Mouse (Mus musculus) intestine, embryonic 16.5 days (tissue): ENCODE results near the gene Scgb1c1. TPM values are rescaled to one million over a fixed set of nuclear protein-coding genes. Genes with fewer than 3 reads are reported as not detected.

Source experiments
- ATAC-seq: fragments of 200-750 bp; cut with Nextera tagmentation; 2 replicates; pipeline ENCODE4 v1.8.0; 2017; ENCODE audit warnings: moderate TSS enrichment, moderate library complexity
- H3K27ac ChIP-seq: fragments of 300-500 bp; sonication (generic); 2 replicates; pipeline ENCODE4 v1.5.1; 2014; ENCODE audit warnings: mild to moderate bottlenecking, low read length
- H3K27me3 ChIP-seq: fragments of 300-500 bp; sonication (generic); replicated peaks from 2 replicates; pipeline ENCODE4 v1.6.1; 2014; ENCODE audit warnings: low read length, control low read depth, mixed read lengths; ENCODE audit not compliant: control insufficient read depth, insufficient read depth
- H3K36me3 ChIP-seq: fragments of 300-500 bp; sonication (generic); 2 replicates; pipeline ENCODE4 v1.6.1; 2014; ENCODE audit warnings: low read length, control low read depth; ENCODE audit not compliant: control insufficient read depth, insufficient read depth
- H3K4me1 ChIP-seq: fragments of 300-500 bp; sonication (generic); 2 replicates; pipeline ENCODE4 v1.6.1; 2014; ENCODE audit warnings: low read length, control low read depth, mixed read lengths; ENCODE audit not compliant: control insufficient read depth, insufficient read depth
- H3K4me2 ChIP-seq: fragments of 300-500 bp; sonication (generic); 2 replicates; pipeline ENCODE4 v1.6.1; 2014; ENCODE audit warnings: low read depth, low read length, control low read depth
- H3K4me3 ChIP-seq: fragments of 300-500 bp; sonication (generic); 2 replicates; pipeline ENCODE4 v1.5.1; 2014; ENCODE audit warnings: mild to moderate bottlenecking, low read length
- H3K9ac ChIP-seq: fragments of 300-500 bp; sonication (generic); 2 replicates; pipeline ENCODE4 v1.6.1; 2014; ENCODE audit warnings: low read depth, low read length
- H3K9me3 ChIP-seq: fragments of 300-500 bp; sonication (generic); 2 replicates; pipeline ENCODE4 v1.6.1; 2016; ENCODE audit warnings: low read length, control low read depth; ENCODE audit not compliant: control insufficient read depth
- WGBS: fragments of 180-500 bp; shearing (Covaris S2); extraction: QIAGEN DNeasy Blood & Tissue Kit; methylation state at CpG from one replicate; pipeline ENCODE4 v1.1.7; 2014; 5-methylcytosine and 5-hydroxymethylcytosine counted together
- polyA plus RNA-seq: library from polyadenylated mRNA; unstranded; fragments of >200 nt; fragmentation: Nextera tagmentation; extraction: Ambion mirVana; gene quantifications from 2 replicates; pipeline ENCODE4 v1.2.1, GENCODE M21; 2015

Scgb1c1 gene
- polyA plus RNA-seq, 1 experiment from 2014 or later, result not detected

DNA sequence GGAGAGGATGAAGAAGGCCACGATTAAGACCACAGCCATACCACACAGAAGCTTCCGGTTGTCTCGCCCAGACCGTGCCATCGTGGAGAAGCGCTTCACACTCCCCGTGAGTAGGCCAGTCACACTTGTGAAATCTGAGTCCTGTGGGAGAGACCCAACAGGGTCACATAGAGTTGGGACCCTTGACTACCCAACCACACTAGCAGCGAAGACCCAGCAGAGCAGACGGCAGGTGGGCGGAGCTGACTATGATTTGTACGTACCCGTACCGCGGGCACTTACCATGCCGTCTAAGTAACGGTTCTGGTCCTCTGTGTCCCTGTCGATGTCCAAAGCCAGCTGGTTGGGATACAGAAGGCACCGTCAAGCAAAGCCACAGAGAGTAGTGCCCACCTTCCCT lies 9.1 kb downstream of the Scgb1c1 start:
- ATAC-seq, result no peak
- H3K4me2 ChIP-seq, result no peak overlapping the region
- H3K4me3 ChIP-seq, result no peak overlapping the region
- H3K4me1 ChIP-seq, result peaks cover 19% of the 10 kb centered on the region
- no peak overlapping the region for H3K9ac ChIP-seq
- H3K9me3 ChIP-seq, result no peaks in the 10 kb centered on the region
- H3K27me3 ChIP-seq, result no peaks in the 10 kb centered on the region
- no peak overlapping the region for H3K27ac ChIP-seq
- 94% methylated on average over 18 of the region's 18 CpGs for WGBS
- peaks cover 11% of the 10 kb centered on the region; the same call in 1 of the 2 replicates for H3K36me3 ChIP-seq

DNA sequence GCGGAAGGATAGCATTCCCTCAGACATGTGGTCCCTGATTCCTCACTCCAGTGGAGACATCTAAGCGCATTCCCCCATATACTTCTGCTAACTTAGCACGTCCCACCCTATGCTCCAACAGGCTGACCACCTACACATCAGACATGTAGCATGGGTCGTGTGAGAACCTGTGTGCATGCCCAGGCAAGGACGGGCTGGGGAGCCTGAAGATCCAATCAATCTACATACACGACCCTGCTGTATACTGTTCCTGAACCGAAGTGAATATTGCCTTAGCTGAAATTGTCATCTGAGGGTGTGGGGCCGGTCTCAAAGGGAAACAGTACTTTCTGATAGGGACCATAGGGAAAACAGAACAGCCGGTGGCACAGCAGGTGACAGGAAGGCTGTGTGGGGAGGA lies 9.8 kb downstream of the Scgb1c1 start:
- Histone ChIP-seq H3K36me3 (peaks cover 11% of the 10 kb centered on the region; the same call in 1 of the 2 replicates), H3K9me3 (no peaks in the 10 kb centered on the region), H3K9ac (peak overlapping the region; percentile 90), H3K4me1 (peaks cover 19% of the 10 kb centered on the region), H3K27ac (no peak overlapping the region), H3K4me2 (peak overlapping the region; percentile 91), H3K27me3 (no peaks in the 10 kb centered on the region), H3K4me3 (peak overlapping the region; percentile 87)
- ATAC-seq, result no peak
- 65% methylated on average over 9 of the region's 9 CpGs for WGBS

DNA sequence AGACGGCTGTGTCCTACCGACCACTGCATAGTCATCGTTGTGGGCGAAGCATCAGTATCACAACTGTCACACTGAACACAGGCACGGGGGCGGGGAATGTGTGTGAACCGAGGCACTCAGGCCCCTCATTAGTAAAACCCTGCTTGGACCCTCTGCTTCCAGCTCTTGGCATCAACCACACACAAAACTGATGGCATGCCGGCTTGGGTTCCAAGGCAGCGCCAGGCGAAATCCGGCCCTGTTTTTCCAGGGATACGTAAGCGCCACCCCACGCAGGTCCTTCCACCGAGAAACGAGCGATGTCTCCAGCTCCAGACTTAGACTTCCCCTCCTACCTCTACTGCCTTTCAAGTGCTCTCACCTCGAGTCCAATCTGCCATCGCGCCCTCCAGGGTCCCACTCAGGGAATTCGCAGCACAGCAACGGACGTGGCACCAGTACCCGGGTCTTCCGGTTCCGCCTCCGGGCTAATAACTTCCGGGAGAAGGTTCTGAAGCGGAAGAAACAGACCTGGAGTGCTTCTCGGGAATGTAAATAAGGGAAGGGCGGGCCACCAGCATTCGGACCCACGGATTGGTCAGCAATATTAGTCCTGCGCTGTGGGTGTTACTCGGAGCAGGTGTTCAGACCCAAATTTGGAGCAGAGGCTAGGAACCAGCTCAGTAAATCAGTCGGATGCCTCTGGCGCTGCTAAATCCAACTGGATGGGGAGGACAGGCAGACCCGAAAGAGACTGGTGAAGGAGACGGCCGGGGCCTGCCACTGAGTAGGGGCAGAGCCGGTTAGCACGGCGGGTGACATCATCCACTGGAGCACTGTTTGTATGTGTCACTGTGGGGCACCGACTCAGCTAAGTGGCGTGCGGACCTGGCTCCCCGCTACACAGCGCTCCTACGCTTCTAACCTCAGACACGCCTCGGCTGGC lies 10.8 kb downstream of the Scgb1c1 start, which contains the start of gene Gm45785:
TSS of gene Gm45785 (minus strand) at position 472 of the 925 bp plus-strand sequence.
- H3K4me3 ChIP-seq, result peak within 1 kb of the TSS; percentile 87
- peak within 1 kb of the TSS; percentile 85 for H3K27ac ChIP-seq
- H3K4me2 ChIP-seq, result peak within 1 kb of the TSS; percentile 91
- H3K27me3 ChIP-seq, result no peaks in the 10 kb centered on the region
- peak; percentile 86 for ATAC-seq
- H3K9me3 ChIP-seq, result no peaks in the 10 kb centered on the region
- peaks cover 19% of the 10 kb centered on the region for H3K4me1 ChIP-seq
- H3K9ac ChIP-seq, result peak within 1 kb of the TSS; percentile 90
- WGBS, result 1% methylated on average over 51 of the region's 51 CpGs
- peaks cover 11% of the 10 kb centered on the region; the same call in 1 of the 2 replicates for H3K36me3 ChIP-seq

DNA sequence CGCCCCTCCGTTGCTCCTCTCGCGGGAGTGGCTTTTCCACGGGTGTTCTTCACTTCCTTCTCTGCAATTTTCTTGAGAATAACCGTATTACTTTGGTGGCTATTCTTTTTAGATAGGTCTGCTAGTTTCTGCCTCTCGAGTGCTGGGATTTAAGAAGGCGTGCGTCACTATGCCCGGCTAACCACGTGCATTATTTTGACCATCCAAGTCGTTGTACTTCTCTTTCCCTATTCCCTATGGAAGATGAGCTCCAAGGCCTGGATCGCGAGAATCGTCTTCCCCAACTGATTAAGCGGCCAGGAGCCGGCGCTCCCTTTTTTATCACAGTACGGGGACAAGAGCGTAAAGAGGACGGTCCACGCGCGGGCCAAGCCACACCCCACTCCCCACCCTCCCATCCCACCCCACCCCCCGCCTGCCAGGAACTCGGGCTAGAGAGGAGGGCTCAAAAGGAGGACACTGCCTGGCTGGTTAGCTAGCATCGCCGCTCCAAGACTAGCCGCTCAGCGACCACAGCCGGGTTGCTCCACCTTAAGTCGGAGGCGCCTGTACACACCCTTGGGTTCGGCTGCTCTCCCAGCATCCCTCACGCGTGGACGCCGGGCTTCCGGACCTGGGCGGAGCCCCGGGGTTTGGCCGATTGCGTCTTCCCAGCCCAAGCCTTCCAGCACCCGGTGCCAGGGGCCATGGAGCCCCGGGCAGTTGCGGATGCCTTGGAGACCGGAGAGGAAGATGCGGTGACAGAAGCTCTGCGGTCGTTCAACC lies 11.6 kb downstream of the Scgb1c1 start, which contains the start of gene Ric8a:
TSS of gene Ric8a (plus strand) at position 173 of the 765 bp plus-strand sequence.
- Histone ChIP-seq H3K4me1 (peaks cover 19% of the 10 kb centered on the region), H3K27me3 (no peaks in the 10 kb centered on the region), H3K4me2 (peak within 1 kb of the TSS; percentile 91), H3K9me3 (no peaks in the 10 kb centered on the region), H3K36me3 (peaks cover 11% of the 10 kb centered on the region), H3K27ac (peak within 1 kb of the TSS; percentile 85), H3K4me3 (peak within 1 kb of the TSS; percentile 87), H3K9ac (peak within 1 kb of the TSS; percentile 90)
- 0% methylated on average over 50 of the region's 50 CpGs for WGBS
- ATAC-seq, result peak; percentile 90

DNA sequence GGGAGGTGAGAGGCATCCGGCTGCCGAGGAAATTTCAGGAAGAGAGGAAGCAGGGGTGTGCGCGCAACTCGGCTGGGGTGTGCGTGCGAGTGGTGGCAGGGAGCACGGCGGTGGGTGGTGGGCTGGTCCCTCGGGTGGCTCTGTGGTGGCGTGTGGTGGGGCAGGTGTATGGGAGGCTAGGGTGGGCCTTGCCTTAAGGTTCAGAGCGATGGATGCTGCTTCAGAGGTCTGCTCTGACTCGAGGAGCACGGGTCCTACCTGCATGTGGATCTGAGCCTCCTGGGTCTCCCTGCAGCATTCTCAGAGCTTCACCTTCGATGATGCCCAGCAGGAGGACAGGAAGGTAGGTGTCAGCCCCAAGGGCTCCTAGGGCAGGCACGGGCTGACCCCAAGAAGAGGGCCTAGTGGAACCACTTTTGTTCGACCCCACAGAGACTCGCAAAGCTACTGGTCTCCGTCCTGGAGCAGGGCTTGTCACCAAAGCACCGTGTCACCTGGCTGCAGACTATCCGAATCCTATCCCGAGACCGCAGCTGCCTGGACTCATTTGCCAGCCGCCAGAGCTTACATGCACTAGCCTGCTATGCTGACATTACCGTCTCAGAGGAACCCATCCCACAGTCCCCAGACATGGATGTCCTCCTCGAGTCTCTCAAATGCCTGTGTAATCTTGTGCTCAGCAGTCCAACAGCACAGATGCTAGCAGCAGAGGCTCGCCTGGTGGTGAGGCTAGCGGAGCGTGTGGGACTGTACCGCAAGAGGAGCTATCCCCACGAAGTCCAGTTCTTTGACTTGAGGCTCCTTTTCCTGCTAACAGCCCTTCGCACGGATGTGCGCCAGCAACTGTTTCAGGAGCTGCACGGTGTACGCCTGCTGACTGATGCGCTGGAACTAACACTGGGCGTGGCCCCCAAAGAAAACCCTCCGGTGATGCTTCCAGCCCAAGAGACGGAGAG lies 12.5 kb downstream of the Scgb1c1 start, which contains the start of gene Bet1l:
TSS of gene Bet1l (minus strand) at position 28 of the 956 bp plus-strand sequence.
- Histone ChIP-seq H3K4me3 (peak within 1 kb of the TSS; percentile 87), H3K4me2 (peak within 1 kb of the TSS; percentile 91), H3K9me3 (no peaks in the 10 kb centered on the region), H3K27me3 (no peaks in the 10 kb centered on the region), H3K9ac (peak within 1 kb of the TSS; percentile 90), H3K27ac (peak within 1 kb of the TSS; percentile 85), H3K36me3 (peaks cover 15% of the 10 kb centered on the region), H3K4me1 (peaks cover 19% of the 10 kb centered on the region)
- peak; percentile 37 for ATAC-seq
- 29% methylated on average over 40 of the region's 40 CpGs for WGBS

DNA sequence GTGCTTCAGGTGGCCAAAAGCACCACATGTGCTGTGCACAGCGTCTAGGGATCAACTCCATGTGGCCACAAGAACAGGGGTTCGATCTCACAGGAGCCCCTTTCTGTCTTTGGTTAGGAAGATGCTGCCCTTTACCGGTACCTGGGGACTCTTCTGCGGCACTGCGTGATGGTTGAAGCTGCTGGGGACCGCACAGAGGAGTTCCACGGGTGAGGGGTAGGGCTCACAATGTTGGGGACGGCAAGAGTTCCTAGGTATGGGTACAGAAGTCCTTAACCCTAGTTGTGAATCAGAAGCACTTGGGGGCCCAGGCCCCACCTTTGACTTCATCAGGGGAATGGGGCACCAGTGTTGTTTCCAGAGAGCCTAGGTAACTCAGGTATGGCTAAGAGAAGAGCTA lies 13.4 kb downstream of the Scgb1c1 start:
- ATAC-seq, result no peak
- Histone ChIP-seq H3K36me3 (peaks cover 18% of the 10 kb centered on the region), H3K4me1 (peaks cover 19% of the 10 kb centered on the region), H3K9me3 (no peaks in the 10 kb centered on the region), H3K4me2 (no peak overlapping the region; the same call in 1 of the 2 replicates), H3K4me3 (no peak overlapping the region), H3K9ac (peak overlapping the region; percentile 90), H3K27me3 (no peaks in the 10 kb centered on the region), H3K27ac (no peak overlapping the region)
- 97% methylated on average over 8 of the region's 8 CpGs for WGBS

DNA sequence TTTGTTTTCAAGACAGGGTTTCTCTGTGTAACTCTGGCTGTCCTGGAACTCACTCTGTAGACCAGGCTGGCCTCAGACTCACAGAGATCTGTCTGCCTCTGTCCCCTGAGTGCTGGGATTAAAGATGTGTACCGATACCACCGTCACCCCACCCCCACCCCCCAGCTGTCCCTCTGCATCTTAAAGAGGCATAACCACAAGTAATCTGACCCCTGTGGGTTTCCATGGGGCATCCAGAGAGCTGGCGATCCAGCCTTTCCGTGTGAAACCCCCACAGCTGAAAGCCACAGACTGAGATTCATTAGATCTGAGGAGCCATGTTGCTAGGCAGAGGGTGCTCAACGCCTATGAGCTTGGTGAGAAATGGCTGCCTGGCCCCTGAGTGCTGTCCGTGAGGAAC lies 14.7 kb downstream of the Scgb1c1 start:
- no peaks in the 10 kb centered on the region for H3K27me3 ChIP-seq
- H3K27ac ChIP-seq, result no peak overlapping the region
- no peak overlapping the region for H3K4me2 ChIP-seq
- no peak for ATAC-seq
- H3K9ac ChIP-seq, result no peak overlapping the region
- no peaks in the 10 kb centered on the region for H3K9me3 ChIP-seq
- WGBS, result 73% methylated on average over 6 of the region's 6 CpGs
- H3K36me3 ChIP-seq, result peaks cover 17% of the 10 kb centered on the region
- H3K4me1 ChIP-seq, result peaks cover 19% of the 10 kb centered on the region
- H3K4me3 ChIP-seq, result no peak overlapping the region

DNA sequence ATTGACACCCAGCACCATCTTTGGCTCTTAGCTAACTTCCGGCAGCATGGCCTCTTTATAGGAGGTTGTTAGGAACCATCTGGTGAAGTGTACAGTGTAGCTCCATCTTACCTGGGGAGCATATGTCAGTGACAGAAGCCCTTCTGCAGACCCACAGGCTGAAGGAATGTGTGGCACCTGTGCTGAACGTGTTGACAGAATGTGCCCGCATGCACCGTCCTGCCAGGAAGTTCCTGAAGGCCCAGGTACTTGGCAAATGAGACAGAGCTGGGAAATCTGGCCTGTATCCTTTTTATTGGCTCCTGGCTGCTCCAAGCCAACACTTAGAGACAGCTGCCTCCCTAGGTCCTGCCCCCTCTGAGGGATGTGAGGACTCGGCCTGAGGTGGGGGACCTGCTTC lies 15.4 kb downstream of the Scgb1c1 start:
- no peak for ATAC-seq
- WGBS, result 91% methylated on average over 5 of the region's 5 CpGs
- H3K27me3 ChIP-seq, result no peaks in the 10 kb centered on the region
- H3K4me3 ChIP-seq, result no peak overlapping the region
- no peak overlapping the region for H3K9ac ChIP-seq
- peaks cover 13% of the 10 kb centered on the region for H3K4me1 ChIP-seq
- no peaks in the 10 kb centered on the region for H3K9me3 ChIP-seq
- no peak overlapping the region for H3K27ac ChIP-seq
- peaks cover 17% of the 10 kb centered on the region for H3K36me3 ChIP-seq
- H3K4me2 ChIP-seq, result no peak overlapping the region
